Mouse (Mus musculus) liver, postnatal 0 days (tissue): Measurements from ENCODE around the gene Pkp3.

Experiments
- CTCF ChIP-seq: sonication (generic); IDR thresholded peaks from 2 replicates; pipeline ENCODE4 v1.5.1; 2016; ENCODE audit warnings: antibody characterized with exemption, low read depth
- EP300 ChIP-seq: IDR thresholded peaks from 2 replicates; pipeline ENCODE4 v1.6.1; 2016; ENCODE audit warnings: antibody characterized with exemption, low read depth, mild to moderate bottlenecking

- TF ChIP-seq CTCF = no peak
- TF ChIP-seq EP300 = no peak
These were observed 12.2 kb downstream of the Pkp3 start for GRCm38 (mm10) chr7:141090228-141090627.
